Mouse (Mus musculus) midbrain, embryonic 16.5 days (tissue): Measurements from ENCODE around the gene AL732309.1. TPM values are rescaled to one million over a fixed set of nuclear protein-coding genes. Genes with fewer than 3 reads are reported as not detected.

ENCODE experiments used
- ATAC-seq: fragments of 200-750 bp; cut with Nextera tagmentation; 2 replicates; pipeline ENCODE4 v1.8.0; 2017; ENCODE audit warnings: moderate TSS enrichment
- H3K27ac ChIP-seq: fragments of 300-500 bp; sonication (generic); 2 replicates; pipeline ENCODE4 v1.5.1; 2014; ENCODE audit warnings: mild to moderate bottlenecking, low read length, mixed read lengths
- H3K27me3 ChIP-seq: fragments of 300-500 bp; sonication (generic); 2 replicates; pipeline ENCODE4 v1.6.1; 2014; ENCODE audit warnings: low read depth, low read length, mixed read lengths; ENCODE audit not compliant: control insufficient read depth, insufficient read depth
- H3K36me3 ChIP-seq: fragments of 300-500 bp; sonication (generic); 2 replicates; pipeline ENCODE4 v1.6.1; 2014; ENCODE audit warnings: mild to moderate bottlenecking, low read length, moderate library complexity, mixed read lengths; ENCODE audit not compliant: control insufficient read depth, insufficient read depth
- H3K4me1 ChIP-seq: fragments of 300-500 bp; sonication (generic); 2 replicates; pipeline ENCODE4 v1.6.1; 2014; ENCODE audit warnings: mild to moderate bottlenecking, low read length, mixed read lengths; ENCODE audit not compliant: control insufficient read depth, insufficient read depth
- H3K4me2 ChIP-seq: fragments of 300-500 bp; sonication (generic); 2 replicates; pipeline ENCODE4 v1.6.1; 2014; ENCODE audit warnings: mild to moderate bottlenecking, low read length, mixed read lengths
- H3K4me3 ChIP-seq: fragments of 300-500 bp; sonication (generic); 2 replicates; pipeline ENCODE4 v1.5.1; 2014; ENCODE audit warnings: low read depth, mild to moderate bottlenecking, low read length, moderate library complexity, mixed read lengths
- H3K9ac ChIP-seq: fragments of 300-500 bp; sonication (generic); 2 replicates; pipeline ENCODE4 v1.6.1; 2014; ENCODE audit warnings: low read depth, low read length, mixed read lengths
- H3K9me3 ChIP-seq: fragments of 300-500 bp; sonication (generic); replicated peaks from 2 replicates; pipeline ENCODE4 v1.6.1; 2014; ENCODE audit warnings: mild to moderate bottlenecking, low read length, mixed read lengths; ENCODE audit not compliant: control insufficient read depth, poor library complexity, severe bottlenecking
- WGBS: fragments of 180-500 bp; shearing (Covaris S2); extraction: QIAGEN DNeasy Blood & Tissue Kit; methylation state at CpG from one replicate; pipeline ENCODE4 v1.1.7; 2014; 5-methylcytosine and 5-hydroxymethylcytosine counted together
- polyA plus RNA-seq: library from polyadenylated mRNA; unstranded; fragments of >200 nt; fragmentation: Nextera tagmentation; extraction: Ambion mirVana; gene quantifications from 2 replicates; pipeline ENCODE4 v1.2.1, GENCODE M21; 2015

AL732309.1 gene
- polyA plus RNA-seq, 1 experiment from 2014 or later = 4.7 TPM

DNA sequence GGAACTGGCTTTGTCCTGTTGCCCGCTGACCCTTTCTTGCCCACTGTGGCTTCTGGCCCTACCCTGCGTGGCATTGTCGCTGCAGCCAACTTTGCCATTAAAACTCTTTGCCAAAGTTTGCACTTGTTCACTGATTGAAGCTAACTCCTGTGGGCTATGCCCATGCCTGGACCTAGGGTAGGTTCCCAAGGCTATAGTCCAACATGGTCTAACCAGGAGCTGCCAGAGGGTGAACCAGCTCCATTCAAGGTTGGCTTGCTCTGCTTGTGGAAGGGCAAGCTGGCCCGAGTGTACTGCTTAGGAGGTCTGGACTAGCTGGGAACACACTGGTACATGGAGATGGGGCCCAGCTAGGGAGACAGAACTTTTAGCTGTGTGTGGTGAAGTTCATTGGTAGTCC is 2.5 kb downstream of the AL732309.1 start:
- no peak for ATAC-seq
- H3K27me3 ChIP-seq = no peaks in the 10 kb centered on the region

GRCm38 (mm10) chr2:25243342-25243741 is 3.3 kb downstream of the AL732309.1 start:
- ATAC-seq = no peak
- 83% methylated on average over 8 of the region's 8 CpGs for WGBS
- Histone ChIP-seq H3K4me1 (peaks cover 20% of the 10 kb centered on the region), H3K27ac (no peak overlapping the region), H3K9me3 (no peaks in the 10 kb centered on the region), H3K9ac (peak overlapping the region; percentile 96), H3K36me3 (peaks cover 9% of the 10 kb centered on the region; the same call in 1 of the 2 replicates), H3K4me3 (peak overlapping the region; percentile 77), H3K27me3 (no peaks in the 10 kb centered on the region), H3K4me2 (peak overlapping the region; percentile 92)

More for the DNA sequence above, 2.5 kb downstream of the AL732309.1 start:
- Histone ChIP-seq H3K9me3 (no peaks in the 10 kb centered on the region), H3K36me3 (peaks cover 12% of the 10 kb centered on the region), H3K9ac (no peak overlapping the region), H3K4me2 (no peak overlapping the region; the same call in 1 of the 2 replicates), H3K4me3 (no peak overlapping the region), H3K27ac (no peak overlapping the region), H3K4me1 (peaks cover 20% of the 10 kb centered on the region)
- 90% methylated on average over 4 of the region's 4 CpGs for WGBS

- Histone ChIP-seq H3K9me3 (no peaks in the 10 kb centered on the region), H3K36me3 (peaks cover 5% of the 10 kb centered on the region; the same call in 1 of the 2 replicates), H3K4me3 (peak within 1 kb of the TSS; percentile 77), H3K27me3 (no peaks in the 10 kb centered on the region), H3K4me1 (peaks cover 20% of the 10 kb centered on the region), H3K27ac (peak within 1 kb of the TSS; percentile 82), H3K9ac (peak within 1 kb of the TSS; percentile 96), H3K4me2 (peak within 1 kb of the TSS; percentile 92)
- WGBS = 0% methylated on average over 33 of the region's 59 CpGs
- ATAC-seq = peak; percentile 61
These were observed 4.6 kb downstream of the AL732309.1 start, which contains the start of the genes Rnf208 and Cysrt1 for GRCm38 (mm10) chr2:25242101-25242506. Rnf208 (plus strand) TSS chr2:25242255. Cysrt1 (minus strand) TSS chr2:25242452.

DNA sequence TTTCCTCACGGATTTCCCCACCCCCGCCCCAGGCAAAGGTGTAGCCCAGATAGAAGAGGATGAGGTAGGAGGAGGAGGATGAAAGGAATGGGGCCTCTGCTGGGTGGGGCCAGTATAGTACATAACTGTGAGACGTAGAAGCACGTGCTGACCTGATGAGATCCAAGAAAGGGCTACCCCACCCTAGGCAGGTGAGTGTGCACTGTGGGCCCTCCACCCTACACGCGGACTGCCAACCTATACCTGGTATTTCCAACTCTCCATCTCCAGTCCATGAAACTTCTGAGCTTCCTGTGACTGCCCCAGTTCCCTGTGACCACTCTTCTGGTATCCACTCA is 5.3 kb downstream of the AL732309.1 start:
- WGBS = 18% methylated on average over 6 of the region's 6 CpGs
- peak; percentile 50 for ATAC-seq
- Histone ChIP-seq H3K36me3 (peaks cover 5% of the 10 kb centered on the region; the same call in 1 of the 2 replicates), H3K27me3 (no peaks in the 10 kb centered on the region), H3K9me3 (no peaks in the 10 kb centered on the region), H3K4me1 (peaks cover 20% of the 10 kb centered on the region), H3K27ac (peak overlapping the region; percentile 82), H3K4me3 (peak overlapping the region; percentile 77), H3K4me2 (peak overlapping the region; percentile 92), H3K9ac (peak overlapping the region; percentile 96)

DNA sequence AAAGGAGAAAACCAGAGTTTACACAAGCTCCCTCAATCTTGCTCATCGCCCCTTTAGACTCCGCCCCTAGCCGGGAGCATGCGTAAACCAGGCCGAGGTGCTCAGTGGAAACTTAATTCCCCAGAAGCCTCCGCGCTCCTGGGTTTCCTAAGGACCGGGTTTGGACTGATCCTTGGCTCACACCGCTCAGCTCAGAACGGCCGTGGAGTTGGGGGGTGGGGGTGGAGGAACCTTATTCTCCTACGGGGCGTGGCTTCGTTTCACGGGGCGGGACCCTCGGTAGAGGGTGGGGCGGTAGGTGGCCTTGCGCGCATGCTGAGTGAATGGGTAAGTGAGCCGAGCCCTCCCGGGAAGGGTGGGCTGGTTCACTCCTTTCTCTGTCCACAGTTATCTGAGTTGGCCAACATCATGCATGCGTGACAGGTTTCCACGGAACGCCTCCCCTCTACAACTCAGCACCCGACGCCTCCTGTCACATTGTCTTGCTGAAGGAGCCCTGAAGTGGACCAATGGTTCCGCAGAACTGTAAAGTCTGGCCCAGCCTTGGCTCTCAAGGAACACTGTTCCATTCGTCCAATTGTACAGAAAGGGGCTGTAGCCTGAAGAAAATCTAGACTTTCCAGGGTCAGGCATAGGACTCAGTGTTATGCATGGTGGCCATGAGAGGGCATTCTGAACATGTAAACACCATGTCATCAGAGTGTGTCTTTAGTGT is 5.8 kb downstream of the AL732309.1 start:
- Histone ChIP-seq H3K4me3 (peak overlapping the region; percentile 77), H3K4me2 (peak overlapping the region; percentile 92), H3K27ac (peak overlapping the region; percentile 82), H3K36me3 (peaks cover 3% of the 10 kb centered on the region; the same call in 1 of the 2 replicates), H3K4me1 (peaks cover 20% of the 10 kb centered on the region), H3K9ac (peak overlapping the region; percentile 49), H3K27me3 (no peaks in the 10 kb centered on the region), H3K9me3 (no peaks in the 10 kb centered on the region)
- WGBS = 1% methylated on average over 29 of the region's 29 CpGs
- ATAC-seq = peak; percentile 79

DNA sequence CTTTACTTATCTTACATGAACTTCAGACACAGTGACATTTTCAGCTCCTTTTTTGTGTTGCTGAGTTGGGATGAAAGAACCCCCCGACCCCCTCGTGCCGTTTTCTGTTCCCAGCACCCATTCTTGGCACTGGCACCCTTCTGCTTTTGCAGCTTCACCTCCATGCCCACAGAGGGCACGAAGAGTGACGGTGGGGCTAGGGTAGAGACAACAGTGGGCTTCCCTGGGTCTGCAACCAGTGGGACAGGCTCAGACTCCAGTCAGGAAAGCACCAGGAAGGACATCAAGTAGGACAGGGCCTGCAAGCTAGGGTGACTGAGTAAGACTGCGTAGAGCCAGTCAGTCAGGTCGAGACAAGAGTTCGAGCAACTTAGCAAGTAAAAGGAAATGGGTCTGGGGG is 6.4 kb downstream of the AL732309.1 start:
- Histone ChIP-seq H3K9me3 (no peaks in the 10 kb centered on the region), H3K4me1 (peaks cover 20% of the 10 kb centered on the region), H3K4me3 (peak overlapping the region; percentile 77), H3K9ac (peak overlapping the region; percentile 49), H3K4me2 (peak overlapping the region; percentile 92), H3K27ac (peak overlapping the region; percentile 82), H3K27me3 (no peaks in the 10 kb centered on the region; the same call in 1 of the 2 replicates), H3K36me3 (no peaks in the 10 kb centered on the region; the same call in 1 of the 2 replicates)
- peak; percentile 15 for ATAC-seq
- WGBS = 53% methylated on average over 8 of the region's 8 CpGs

DNA sequence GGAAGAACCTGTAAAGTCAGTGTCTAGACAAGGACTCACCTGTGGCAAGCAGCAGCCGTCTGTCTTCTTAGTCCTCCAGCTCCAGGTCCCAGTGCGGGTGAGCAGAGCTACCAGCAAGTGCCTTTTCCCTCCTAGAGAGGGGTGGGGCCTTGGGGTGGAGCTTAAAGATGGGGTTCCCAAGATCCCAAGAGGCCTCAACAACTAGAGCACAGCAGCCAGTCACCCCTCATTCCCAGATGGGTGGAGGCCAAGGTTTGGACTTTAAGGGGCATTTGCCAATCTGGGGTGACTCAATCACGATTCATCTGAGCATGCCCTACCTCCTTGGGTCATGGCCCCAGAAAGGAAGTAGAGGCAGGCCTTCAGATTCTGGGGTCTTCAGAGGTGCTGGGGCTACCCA is 6.9 kb downstream of the AL732309.1 start:
- ATAC-seq = no peak
- no peak overlapping the region for H3K4me3 ChIP-seq
- no peaks in the 10 kb centered on the region; the same call in 1 of the 2 replicates for H3K36me3 ChIP-seq
- H3K9me3 ChIP-seq = no peaks in the 10 kb centered on the region
- peaks cover 20% of the 10 kb centered on the region for H3K4me1 ChIP-seq
- peaks cover 4% of the 10 kb centered on the region; the same call in 1 of the 2 replicates for H3K27me3 ChIP-seq
- no peak overlapping the region for H3K9ac ChIP-seq
- no peak overlapping the region for H3K4me2 ChIP-seq
- WGBS = 95% methylated on average over 3 of the region's 3 CpGs
- no peak overlapping the region for H3K27ac ChIP-seq

GRCm38 (mm10) chr2:25238106-25238505 is 8.6 kb downstream of the AL732309.1 start:
- H3K9me3 ChIP-seq = no peaks in the 10 kb centered on the region
- H3K4me1 ChIP-seq = peaks cover 14% of the 10 kb centered on the region
- ATAC-seq = no peak
- H3K27ac ChIP-seq = no peak overlapping the region
- H3K27me3 ChIP-seq = peaks cover 7% of the 10 kb centered on the region; the same call in 1 of the 2 replicates
- H3K9ac ChIP-seq = no peak overlapping the region
- no peak overlapping the region for H3K4me3 ChIP-seq
- no peak overlapping the region for H3K4me2 ChIP-seq
- no peaks in the 10 kb centered on the region for H3K36me3 ChIP-seq

GRCm38 (mm10) chr2:25237522-25237921 is 9.1 kb downstream of the AL732309.1 start:
- Histone ChIP-seq H3K9me3 (no peaks in the 10 kb centered on the region), H3K36me3 (no peaks in the 10 kb centered on the region), H3K27me3 (peaks cover 7% of the 10 kb centered on the region; the same call in 1 of the 2 replicates), H3K4me2 (no peak overlapping the region), H3K4me3 (no peak overlapping the region), H3K4me1 (peaks cover 11% of the 10 kb centered on the region; the same call in 1 of the 2 replicates), H3K9ac (no peak overlapping the region), H3K27ac (no peak overlapping the region)
- WGBS = 73% methylated on average over 4 of the region's 4 CpGs
- ATAC-seq = no peak
